Mouse (Mus musculus) embryonic facial prominence, embryonic 12.5 days (tissue): ENCODE data around the gene Ccdc57. TPM values are rescaled to one million over a fixed set of nuclear protein-coding genes. Genes with fewer than 3 reads are reported as not detected.

Source experiments
- ATAC-seq: fragments of 200-750 bp; cut with Nextera tagmentation; 2 replicates; pipeline ENCODE4 v1.8.0; 2017; ENCODE audit not compliant: insufficient number of reproducible peaks, insufficient read depth, low FRiP score, low TSS enrichment
- H3K27ac ChIP-seq: fragments of 300-500 bp; sonication (generic); 2 replicates; pipeline ENCODE4 v1.5.1; 2016; ENCODE audit warnings: mild to moderate bottlenecking
- H3K27me3 ChIP-seq: fragments of 300-500 bp; sonication (generic); 2 replicates; pipeline ENCODE4 v1.6.1; 2016; ENCODE audit warnings: mild to moderate bottlenecking, moderate library complexity
- H3K36me3 ChIP-seq: fragments of 300-500 bp; sonication (generic); 2 replicates; pipeline ENCODE4 v1.6.1; 2016; ENCODE audit warnings: mild to moderate bottlenecking
- H3K4me1 ChIP-seq: fragments of 300-500 bp; sonication (generic); 2 replicates; pipeline ENCODE4 v1.6.1; 2016
- H3K4me2 ChIP-seq: fragments of 300-500 bp; sonication (generic); replicated peaks from 2 replicates; pipeline ENCODE4 v1.6.1; 2016; ENCODE audit warnings: mild to moderate bottlenecking, moderate library complexity
- H3K4me3 ChIP-seq: fragments of 300-500 bp; sonication (generic); 2 replicates; pipeline ENCODE4 v1.5.1; 2016; ENCODE audit warnings: mild to moderate bottlenecking
- H3K9ac ChIP-seq: fragments of 300-500 bp; sonication (generic); 2 replicates; pipeline ENCODE4 v1.6.1; 2016; ENCODE audit warnings: mild to moderate bottlenecking, moderate library complexity
- H3K9me3 ChIP-seq: fragments of 300-500 bp; sonication (generic); 2 replicates; pipeline ENCODE4 v1.6.1; 2016; ENCODE audit warnings: mild to moderate bottlenecking, moderate library complexity
- WGBS: fragments of 180-500 bp; shearing (Covaris S2); methylation state at CpG from one replicate; pipeline ENCODE4 v1.1.7; 2016; 5-methylcytosine and 5-hydroxymethylcytosine counted together
- polyA plus RNA-seq: library from polyadenylated mRNA; unstranded; fragments of >200 nt; fragmentation: Nextera tagmentation; extraction: Ambion mirVana; gene quantifications from 2 replicates; pipeline ENCODE4 v1.2.1, GENCODE M21; 2016

The Ccdc57 gene
- polyA plus RNA-seq, 1 experiment from 2014 or later: 7.5 TPM

- no peak overlapping the region for H3K27ac ChIP-seq
- H3K4me1 ChIP-seq: no peaks in the 10 kb centered on the region
- no peak overlapping the region for H3K4me3 ChIP-seq
- H3K9me3 ChIP-seq: no peaks in the 10 kb centered on the region
- no peak overlapping the region for H3K9ac ChIP-seq
- H3K4me2 ChIP-seq: no peak overlapping the region
- ATAC-seq: no peak
- 79% methylated on average over 3 of the region's 3 CpGs for WGBS
- H3K27me3 ChIP-seq: no peaks in the 10 kb centered on the region
- H3K36me3 ChIP-seq: peaks cover 12% of the 10 kb centered on the region; the same call in 1 of the 2 replicates
Measured at GRCm38 (mm10) chr11:120831659-120832440, 100.8 kb downstream of the Ccdc57 start.

- peaks cover 8% of the 10 kb centered on the region for H3K4me1 ChIP-seq
- WGBS: 69% methylated on average over 12 of the region's 12 CpGs
- H3K9ac ChIP-seq: no peak overlapping the region
- no peaks in the 10 kb centered on the region for H3K27me3 ChIP-seq
- H3K9me3 ChIP-seq: no peaks in the 10 kb centered on the region
- no peak overlapping the region for H3K4me3 ChIP-seq
- H3K4me2 ChIP-seq: no peak overlapping the region
- ATAC-seq: no peak
- no peak overlapping the region for H3K27ac ChIP-seq
- peaks cover 12% of the 10 kb centered on the region; the same call in 1 of the 2 replicates for H3K36me3 ChIP-seq
Measured at GRCm38 (mm10) chr11:120830686-120831085, 102.0 kb downstream of the Ccdc57 start.

- H3K4me3 ChIP-seq: no peak overlapping the region
- peaks cover 15% of the 10 kb centered on the region for H3K4me1 ChIP-seq
- peaks cover 12% of the 10 kb centered on the region; the same call in 1 of the 2 replicates for H3K36me3 ChIP-seq
- H3K9me3 ChIP-seq: no peaks in the 10 kb centered on the region
- WGBS: 84% methylated on average over 10 of the region's 10 CpGs
- H3K27ac ChIP-seq: no peak overlapping the region
- H3K27me3 ChIP-seq: no peaks in the 10 kb centered on the region
- H3K4me2 ChIP-seq: no peak overlapping the region
- ATAC-seq: no peak
- H3K9ac ChIP-seq: no peak overlapping the region
Measured at GRCm38 (mm10) chr11:120829757-120830532, 102.7 kb downstream of the Ccdc57 start.

- no peak overlapping the region for H3K9ac ChIP-seq
- H3K4me2 ChIP-seq: no peak overlapping the region
- 76% methylated on average over 4 of the region's 4 CpGs for WGBS
- H3K9me3 ChIP-seq: no peaks in the 10 kb centered on the region
- no peak overlapping the region for H3K4me3 ChIP-seq
- ATAC-seq: no peak
- H3K27ac ChIP-seq: no peak overlapping the region
- peaks cover 15% of the 10 kb centered on the region for H3K4me1 ChIP-seq
- no peaks in the 10 kb centered on the region for H3K27me3 ChIP-seq
- H3K36me3 ChIP-seq: peaks cover 12% of the 10 kb centered on the region; the same call in 1 of the 2 replicates
Measured at GRCm38 (mm10) chr11:120828416-120828815, 104.3 kb downstream of the Ccdc57 start.

- Histone ChIP-seq H3K27me3 (no peaks in the 10 kb centered on the region), H3K9me3 (no peaks in the 10 kb centered on the region), H3K9ac (no peak overlapping the region), H3K4me2 (no peak overlapping the region), H3K4me1 (peaks cover 33% of the 10 kb centered on the region), H3K4me3 (no peak overlapping the region), H3K27ac (peak overlapping the region; percentile 98), H3K36me3 (peaks cover 18% of the 10 kb centered on the region)
- no peak for ATAC-seq
- WGBS: 85% methylated on average over 8 of the region's 8 CpGs
Measured at GRCm38 (mm10) chr11:120826016-120826953, 106.4 kb downstream of the Ccdc57 start.

GRCm38 (mm10) chr11:120825289-120825863, 107.3 kb downstream of the Ccdc57 start:
- Histone ChIP-seq H3K4me2 (peak overlapping the region; percentile 97), H3K9ac (peak overlapping the region; percentile 92), H3K27ac (peak overlapping the region; percentile 98), H3K4me3 (peak overlapping the region; percentile 83), H3K4me1 (peaks cover 38% of the 10 kb centered on the region), H3K36me3 (peaks cover 26% of the 10 kb centered on the region), H3K27me3 (no peaks in the 10 kb centered on the region), H3K9me3 (no peaks in the 10 kb centered on the region)
- WGBS: 26% methylated on average over 4 of the region's 4 CpGs
- no peak for ATAC-seq

- peak overlapping the region; percentile 92 for H3K9ac ChIP-seq
- H3K36me3 ChIP-seq: peaks cover 26% of the 10 kb centered on the region
- peak overlapping the region; percentile 98 for H3K27ac ChIP-seq
- ATAC-seq: peak; percentile 58
- no peaks in the 10 kb centered on the region for H3K27me3 ChIP-seq
- WGBS: under 1% methylated on average over 21 of the region's 21 CpGs
- peaks cover 38% of the 10 kb centered on the region for H3K4me1 ChIP-seq
- H3K9me3 ChIP-seq: no peaks in the 10 kb centered on the region
- H3K4me2 ChIP-seq: peak overlapping the region; percentile 97
- H3K4me3 ChIP-seq: peak overlapping the region; percentile 83
Measured at GRCm38 (mm10) chr11:120824787-120825288, 107.8 kb downstream of the Ccdc57 start.

- Histone ChIP-seq H3K9me3 (no peaks in the 10 kb centered on the region), H3K27ac (peak within 1 kb of the TSS; percentile 98), H3K4me1 (peaks cover 38% of the 10 kb centered on the region), H3K4me2 (peak within 1 kb of the TSS; percentile 97), H3K4me3 (peak within 1 kb of the TSS; percentile 83), H3K9ac (peak within 1 kb of the TSS; percentile 92), H3K27me3 (no peaks in the 10 kb centered on the region), H3K36me3 (peaks cover 32% of the 10 kb centered on the region)
- ATAC-seq: peak; percentile 88
- under 1% methylated on average over 99 of the region's 109 CpGs for WGBS
Measured at GRCm38 (mm10) chr11:120823956-120824786, 108.5 kb downstream of the Ccdc57 start, which contains the start of gene Fasn. TSS of gene Fasn (minus strand) at chr11:120824547.

GRCm38 (mm10) chr11:120823551-120823947, 109.1 kb downstream of the Ccdc57 start:
- Histone ChIP-seq H3K9me3 (no peaks in the 10 kb centered on the region), H3K9ac (peak overlapping the region; percentile 92), H3K27me3 (no peaks in the 10 kb centered on the region), H3K4me1 (peaks cover 38% of the 10 kb centered on the region), H3K36me3 (peaks cover 38% of the 10 kb centered on the region), H3K4me3 (peak overlapping the region; percentile 83), H3K27ac (peak overlapping the region; percentile 98), H3K4me2 (peak overlapping the region; percentile 97)
- peak; percentile 22; the same call in 1 of the 2 replicates for ATAC-seq
- under 1% methylated on average over 39 of the region's 40 CpGs for WGBS
